Mouse (Mus musculus): Measurements from ENCODE around the gene Ociad2. TPM values are rescaled to one million over a fixed set of nuclear protein-coding genes. Genes with fewer than 3 reads are reported as not detected.

Ociad2 gene
- 2.5 and 14.8 TPM in 2 replicates for total RNA-seq (2014; fragmentation: Nextera tagmentation)
- 4.7 and 8.1 TPM in 2 replicates for total RNA-seq (2017)

DNA sequence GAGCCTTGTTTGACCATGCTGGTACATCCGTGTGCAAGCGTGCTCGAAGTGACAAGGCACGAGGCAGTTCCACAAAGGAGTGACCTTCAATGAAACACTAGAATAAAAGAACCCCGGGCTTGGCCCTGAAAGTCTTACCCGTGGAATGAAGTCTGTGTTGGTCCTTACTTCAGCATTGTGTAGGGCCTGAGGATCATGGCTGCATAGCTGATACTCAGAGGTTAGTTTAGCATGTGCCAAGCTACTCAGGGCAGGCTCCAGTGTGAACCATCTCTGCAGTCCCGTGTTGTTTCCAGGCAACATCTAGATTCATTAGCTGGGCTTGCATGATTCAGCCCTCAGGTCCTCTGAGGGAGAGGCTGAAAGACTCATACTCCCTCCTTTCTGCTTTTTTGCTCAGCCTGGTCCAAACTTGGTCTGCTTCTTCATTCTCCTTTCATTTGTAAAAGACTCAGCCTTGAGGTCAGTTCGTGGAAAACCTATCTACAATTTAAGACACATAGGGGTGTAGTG is at the start of gene Ociad2:
Gene Ociad2 (minus strand): TSS at position 306 of the 513 bp plus-strand sequence.
- no peak for ATAC-seq (replicated peaks; ENCODE audit: low FRiP score, low TSS enrichment, poor library complexity, severe bottlenecking)

DNA sequence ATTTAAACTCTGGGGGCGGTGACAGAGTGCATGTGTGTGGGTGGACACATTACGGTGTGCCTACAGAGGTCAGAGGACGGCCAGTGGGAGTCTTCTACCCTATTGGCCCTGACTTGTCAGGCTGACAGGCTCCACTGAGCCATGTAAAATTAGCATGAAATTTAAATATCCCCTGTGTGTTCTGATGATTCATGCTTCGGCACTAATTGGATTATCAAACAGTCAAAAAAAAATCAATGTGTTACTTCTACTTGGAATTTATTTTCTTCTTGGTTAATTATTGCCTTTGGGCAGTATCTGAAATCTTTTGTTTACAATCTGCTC is 42.8 kb upstream of the Ociad2 start:
- no peak for ATAC-seq (replicated peaks; ENCODE audit: low FRiP score, low TSS enrichment, poor library complexity, severe bottlenecking)

DNA sequence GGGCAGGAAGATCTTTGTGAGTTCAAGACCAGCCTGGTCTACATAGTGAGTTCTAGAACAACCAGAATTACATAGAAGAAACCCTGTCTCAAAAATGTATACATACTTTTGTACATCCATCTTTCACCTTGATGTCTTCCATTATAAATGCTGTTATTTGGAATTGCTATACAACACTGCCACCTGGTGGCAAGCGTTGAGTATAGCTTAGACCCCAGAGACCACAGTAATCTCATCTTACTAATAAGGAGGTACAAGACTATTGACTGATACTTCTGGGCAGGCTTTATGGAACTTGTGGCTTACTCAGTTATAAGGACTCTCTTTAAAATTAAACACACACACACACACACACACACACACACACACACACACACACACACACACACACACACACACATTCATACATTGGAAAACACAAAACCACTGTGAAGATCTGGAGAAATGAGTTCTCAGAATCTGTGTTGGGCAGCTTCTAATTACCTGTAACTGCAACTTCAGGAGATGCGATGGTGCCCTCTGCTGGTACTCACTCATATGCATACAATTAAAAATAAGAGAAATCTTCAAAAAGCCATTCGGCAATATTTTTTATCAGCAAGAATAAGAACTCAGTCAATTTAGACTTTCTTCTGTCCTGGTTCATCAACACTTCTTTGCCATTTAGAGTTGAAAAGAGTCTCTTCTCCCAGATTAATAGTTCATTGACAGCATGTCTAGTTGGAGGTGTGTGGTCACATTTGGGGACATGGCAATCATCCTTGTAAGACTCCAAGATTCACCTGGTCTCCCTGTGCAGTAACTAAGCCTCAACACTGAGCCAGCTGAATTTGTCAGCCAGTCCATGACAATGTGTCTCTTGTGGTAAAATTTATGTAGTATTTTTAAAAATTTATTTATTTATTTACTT is 42.2 kb upstream of the Ociad2 start:
- peak; percentile 67; the same call in 1 of the 2 replicates for ATAC-seq (replicated peaks; ENCODE audit: low FRiP score, low TSS enrichment, poor library complexity, severe bottlenecking)

DNA sequence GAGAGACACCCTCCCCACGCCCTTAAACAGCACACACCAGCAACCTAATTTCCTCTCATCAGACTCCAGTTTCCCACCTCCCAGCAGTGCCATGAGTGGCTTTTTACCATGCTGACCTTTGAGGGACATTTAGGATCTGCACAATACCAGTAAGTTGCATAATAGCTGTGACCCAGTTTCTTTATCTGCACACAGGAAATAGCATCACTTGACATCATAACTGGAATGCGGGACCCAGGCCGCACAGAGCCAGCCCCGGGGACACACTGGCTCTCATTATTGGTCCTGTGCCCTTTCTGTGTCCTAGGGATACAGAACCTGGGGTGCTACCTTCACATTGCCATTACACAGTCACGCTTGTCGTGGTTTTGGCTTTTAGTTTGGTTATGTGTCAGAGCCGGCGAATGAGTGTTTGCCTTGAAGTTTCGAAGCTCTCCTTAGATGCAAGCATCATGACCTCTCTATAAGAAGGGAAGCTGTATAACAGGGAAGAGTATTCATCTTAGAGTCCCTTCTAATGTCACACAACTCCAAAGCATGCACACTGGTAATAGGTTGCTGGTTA is 41.2 kb upstream of the Ociad2 start:
- no peak for ATAC-seq (replicated peaks; ENCODE audit: low FRiP score, low TSS enrichment, poor library complexity, severe bottlenecking)

DNA sequence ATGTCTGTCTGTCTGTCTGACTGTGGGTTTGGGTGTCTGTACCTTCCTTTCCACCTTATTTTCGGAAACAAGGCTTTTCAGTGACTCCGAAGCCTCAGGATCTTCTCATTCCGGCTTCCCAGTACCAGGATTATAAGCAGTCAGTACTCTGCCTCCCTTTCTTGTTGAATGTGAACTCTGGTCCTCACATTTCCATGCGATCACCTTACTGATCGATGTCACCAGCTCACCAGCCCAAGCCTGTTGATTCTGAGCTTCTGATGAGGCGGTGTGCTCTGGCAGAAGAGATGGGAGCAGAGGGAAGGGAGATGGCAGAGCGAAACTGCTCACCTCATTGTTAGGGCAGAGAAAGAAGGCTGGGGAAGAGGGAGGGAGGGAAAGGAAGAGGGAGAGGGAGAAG is 40.7 kb upstream of the Ociad2 start:
- no peak for ATAC-seq (replicated peaks; ENCODE audit: low FRiP score, low TSS enrichment, poor library complexity, severe bottlenecking)

DNA sequence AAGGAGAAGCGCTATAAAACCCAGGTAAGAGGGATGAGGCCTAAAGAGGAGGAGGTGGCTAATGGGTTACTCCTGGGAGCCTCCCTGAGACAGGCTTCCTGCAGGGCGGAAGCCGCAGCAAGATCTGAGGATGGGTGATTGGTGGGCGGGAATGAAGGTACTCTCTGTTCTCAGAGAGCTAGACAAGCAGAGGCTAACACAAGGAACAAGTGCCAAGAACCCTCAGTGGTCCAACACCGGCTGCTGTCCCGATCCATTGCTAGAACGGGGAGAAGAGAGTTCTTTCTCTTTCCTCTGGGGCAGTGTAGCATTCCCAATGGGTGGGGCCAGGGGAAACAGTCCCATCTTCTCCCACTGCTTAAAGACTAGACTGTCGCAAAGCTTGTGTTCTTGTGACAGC is 40.0 kb upstream of the Ociad2 start:
- no peak for ATAC-seq (replicated peaks; ENCODE audit: low FRiP score, low TSS enrichment, poor library complexity, severe bottlenecking)

DNA sequence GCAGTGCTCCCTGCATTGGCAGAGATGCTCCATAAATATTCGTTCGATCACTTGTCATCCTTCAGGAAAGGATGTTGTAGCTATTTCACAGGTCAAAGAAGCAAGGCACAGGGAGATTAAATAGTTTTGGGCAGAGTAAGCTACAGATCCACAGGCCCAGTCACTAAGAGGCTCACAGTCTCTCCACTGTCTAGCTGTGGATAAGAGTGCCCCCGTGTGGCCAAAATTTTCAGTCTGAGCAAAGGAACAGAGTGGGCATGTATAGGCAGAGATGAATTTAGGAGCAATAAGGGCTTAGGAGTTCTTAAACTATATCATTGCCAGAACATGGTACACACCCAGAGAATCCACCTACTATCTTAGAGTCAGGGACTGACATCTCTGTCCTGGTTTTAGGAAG is 39.1 kb upstream of the Ociad2 start:
- ATAC-seq (replicated peaks; ENCODE audit: low FRiP score, low TSS enrichment, poor library complexity, severe bottlenecking), result peak; percentile 77

DNA sequence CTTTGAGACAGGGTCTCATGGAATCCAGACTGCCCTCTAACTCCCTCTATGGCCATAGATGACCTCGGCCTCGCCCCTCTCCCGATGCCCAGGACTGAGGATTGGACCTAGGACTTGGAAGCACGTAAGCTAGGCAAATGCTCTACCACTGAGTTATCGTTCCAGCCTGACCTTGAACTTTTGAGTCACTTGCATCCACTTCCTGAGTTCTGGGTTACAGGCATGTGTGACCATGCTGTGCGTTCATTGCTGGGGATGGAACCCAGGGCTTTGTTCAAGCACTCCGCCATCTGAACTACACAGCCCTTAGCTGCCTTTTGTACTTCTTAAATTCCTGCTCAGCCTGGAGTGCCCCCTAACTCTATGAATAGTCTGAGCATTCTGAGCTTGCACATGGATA is 35.7 kb upstream of the Ociad2 start:
- ATAC-seq (replicated peaks; ENCODE audit: low FRiP score, low TSS enrichment, poor library complexity, severe bottlenecking), result no peak

DNA sequence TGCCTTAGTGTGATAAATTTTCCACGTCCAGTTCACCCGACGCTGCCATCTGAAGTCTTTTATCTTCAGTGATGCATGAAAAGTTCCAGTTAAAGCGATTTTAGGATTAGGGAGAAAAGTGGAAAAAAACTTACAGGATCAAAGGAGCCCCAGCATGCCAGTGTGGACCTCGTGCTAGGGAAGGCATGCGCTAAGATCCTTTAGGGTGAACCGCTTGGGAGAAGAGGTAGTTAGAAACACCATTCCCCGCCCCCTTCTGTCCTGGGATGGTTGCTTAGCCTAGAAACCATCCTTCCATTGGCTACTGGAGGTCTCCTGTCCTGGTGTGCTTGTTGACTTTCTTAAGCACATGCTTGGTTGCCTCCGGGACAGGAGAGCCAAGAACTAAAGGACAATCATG is 35.2 kb upstream of the Ociad2 start:
- ATAC-seq (replicated peaks; ENCODE audit: low FRiP score, low TSS enrichment, poor library complexity, severe bottlenecking), result no peak

DNA sequence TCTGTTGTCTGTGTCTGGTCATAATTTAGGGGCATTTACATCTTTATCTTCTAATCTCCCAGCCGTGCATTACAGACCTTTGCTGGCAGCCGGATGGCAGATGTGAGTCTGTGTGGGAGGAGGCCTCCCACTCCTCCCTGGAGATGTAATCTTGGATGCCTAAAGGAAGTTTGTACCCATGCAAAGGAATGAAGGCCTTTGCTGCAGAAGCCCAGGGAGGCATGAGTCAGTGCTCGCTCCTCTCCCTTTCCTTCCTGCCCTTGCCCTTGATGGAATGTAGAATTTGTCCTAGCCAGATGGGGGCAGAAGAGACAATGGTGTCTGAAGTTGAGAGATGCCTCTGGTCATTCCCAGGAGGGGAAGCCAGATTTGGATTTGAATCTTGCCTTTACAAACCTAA is 32.4 kb upstream of the Ociad2 start:
- ATAC-seq (replicated peaks; ENCODE audit: low FRiP score, low TSS enrichment, poor library complexity, severe bottlenecking), result no peak

DNA sequence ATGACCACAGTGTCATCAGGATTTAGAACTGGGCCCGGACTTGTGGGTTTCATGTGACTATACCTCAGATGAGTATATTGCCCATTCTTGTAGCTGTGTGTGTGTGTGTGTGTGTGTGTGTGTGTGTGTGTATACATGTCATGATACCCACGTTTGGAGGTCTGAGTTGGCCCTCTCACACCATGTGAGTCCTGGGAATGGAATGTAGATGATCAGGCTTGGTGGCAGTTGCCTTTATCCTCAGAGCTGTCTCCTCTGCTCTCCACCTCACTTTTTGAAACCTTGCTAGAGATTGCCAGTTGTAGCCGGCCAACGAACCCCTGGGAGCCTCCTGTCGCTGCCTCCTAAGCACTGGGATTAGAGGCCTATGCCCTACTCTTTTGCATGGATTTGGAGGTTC is 31.8 kb upstream of the Ociad2 start:
- ATAC-seq (replicated peaks; ENCODE audit: low FRiP score, low TSS enrichment, poor library complexity, severe bottlenecking), result no peak

DNA sequence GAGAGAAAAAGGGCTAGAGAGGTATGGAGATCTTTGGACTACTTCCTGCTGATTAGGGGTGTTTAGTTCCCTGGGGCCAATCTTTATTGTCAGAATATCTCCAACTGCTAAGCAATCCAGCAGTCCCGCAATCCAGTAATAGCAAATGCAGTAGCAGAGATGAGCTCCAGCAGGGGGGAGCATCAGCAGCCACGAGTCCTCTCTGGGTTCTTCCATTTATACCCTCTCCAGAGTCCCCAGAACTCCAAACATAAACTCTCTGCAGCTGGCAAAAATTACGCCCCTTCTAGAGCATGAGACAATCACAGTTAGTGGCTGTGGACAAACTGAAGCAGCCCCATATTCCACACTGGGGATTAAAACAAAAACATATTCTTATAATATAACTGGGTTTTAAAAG is 28.9 kb upstream of the Ociad2 start:
- ATAC-seq (replicated peaks; ENCODE audit: low FRiP score, low TSS enrichment, poor library complexity, severe bottlenecking), result no peak

DNA sequence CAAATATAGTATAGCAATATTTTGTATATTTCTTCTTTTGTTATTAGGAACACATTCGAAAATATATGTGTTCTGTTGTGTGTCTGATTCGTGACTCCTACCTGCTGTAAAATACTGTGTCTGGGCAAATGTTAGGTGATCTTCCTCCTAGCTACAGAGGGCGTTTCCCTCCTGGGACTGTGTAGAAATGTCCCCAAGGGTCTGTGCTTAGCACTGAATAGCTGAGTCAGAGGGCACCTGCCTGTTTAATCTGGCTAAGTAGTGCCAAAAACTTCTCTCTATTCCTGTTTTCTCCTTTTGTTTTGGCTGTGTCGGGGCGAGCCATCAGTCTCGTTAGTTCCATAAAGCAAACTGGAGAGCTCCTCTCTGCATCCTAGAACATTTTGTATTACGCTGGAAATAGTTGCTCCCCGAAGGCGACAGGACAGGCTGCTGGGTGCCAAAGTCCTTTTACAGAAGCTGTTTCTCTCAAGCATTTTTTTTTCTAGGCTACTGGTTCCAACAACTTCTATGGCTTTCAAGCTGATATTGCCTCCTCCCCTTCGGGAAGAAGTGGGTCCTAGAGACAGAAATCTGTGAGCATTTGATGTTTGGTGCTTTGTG is 28.1 kb upstream of the Ociad2 start:
- no peak for ATAC-seq (replicated peaks; ENCODE audit: low FRiP score, low TSS enrichment, poor library complexity, severe bottlenecking)

DNA sequence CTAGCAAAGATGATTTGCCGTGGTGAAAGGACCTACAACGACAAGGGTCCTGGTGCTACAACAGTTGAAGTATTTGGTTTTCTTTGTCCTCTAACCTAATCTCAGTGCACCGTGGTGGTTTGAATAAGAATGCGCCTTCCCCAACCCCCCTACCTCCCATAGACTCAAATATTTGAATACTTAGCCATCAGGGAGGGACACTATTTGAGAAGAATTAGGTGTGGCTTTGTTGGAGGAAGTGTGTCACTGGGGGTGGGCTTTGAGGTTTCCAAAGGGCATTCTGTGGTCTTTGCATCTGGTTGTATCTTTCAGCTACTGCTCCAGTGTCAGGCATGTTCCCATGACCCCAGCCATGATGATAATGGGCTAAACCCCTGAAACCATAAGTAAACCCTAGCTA is 27.1 kb upstream of the Ociad2 start:
- no peak for ATAC-seq (replicated peaks; ENCODE audit: low FRiP score, low TSS enrichment, poor library complexity, severe bottlenecking)

DNA sequence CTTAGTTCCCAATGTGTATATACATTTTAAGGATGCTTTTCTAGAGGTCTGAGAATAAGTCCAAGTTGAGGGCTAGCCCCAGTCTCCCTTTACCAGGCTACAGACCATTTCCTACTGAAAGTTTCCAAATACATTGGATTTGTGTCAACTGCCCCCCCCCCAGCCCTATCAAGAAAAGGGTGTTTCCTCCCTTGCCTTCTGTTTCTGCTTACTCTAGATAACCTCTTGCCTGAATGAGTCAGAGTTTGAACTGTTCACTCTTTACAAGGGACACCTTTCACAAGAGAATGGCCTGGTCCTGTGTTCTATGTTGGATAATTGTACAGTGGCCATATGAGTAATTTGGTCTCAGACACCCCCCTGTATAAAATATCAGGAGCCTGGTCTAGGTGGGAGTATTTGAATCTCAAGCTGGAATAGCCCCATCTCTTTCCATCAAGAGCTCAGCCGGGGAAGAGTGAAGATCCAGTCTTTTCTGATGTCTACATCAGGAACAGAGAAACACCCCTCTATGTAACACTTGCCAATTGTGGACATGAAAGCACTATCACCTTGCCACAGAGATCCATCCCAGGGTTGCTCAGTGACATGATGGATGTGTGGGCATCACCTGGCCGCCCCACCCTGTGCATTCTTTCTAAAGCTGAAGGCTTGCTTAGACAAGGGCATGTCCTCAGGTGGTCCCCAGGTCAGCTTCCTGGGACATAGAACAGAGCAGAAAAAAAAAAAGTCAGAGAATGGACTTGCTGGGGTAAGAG is 23.5 kb upstream of the Ociad2 start:
- peak; percentile 94 for ATAC-seq (replicated peaks; ENCODE audit: low FRiP score, low TSS enrichment, poor library complexity, severe bottlenecking)

DNA sequence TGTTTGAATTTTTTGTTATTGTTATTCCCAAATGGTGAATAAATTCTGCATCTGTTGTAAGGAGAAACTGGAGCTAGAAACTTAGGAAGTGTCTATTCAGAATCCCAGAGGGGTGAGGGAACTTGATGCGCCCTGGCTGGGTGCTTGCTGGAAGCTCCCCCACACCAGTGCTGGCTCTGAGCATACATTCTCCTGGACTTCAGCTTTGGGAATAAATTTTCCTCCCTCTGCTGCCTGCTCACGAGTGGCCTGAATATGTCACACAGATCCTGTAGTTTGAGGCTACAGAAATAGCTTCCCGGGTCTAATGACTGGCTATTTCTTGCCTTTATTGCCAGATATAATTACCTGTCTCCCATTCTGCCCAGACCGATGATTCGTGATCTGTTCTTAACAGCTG is 22.0 kb upstream of the Ociad2 start:
- no peak for ATAC-seq (replicated peaks; ENCODE audit: low FRiP score, low TSS enrichment, poor library complexity, severe bottlenecking)

DNA sequence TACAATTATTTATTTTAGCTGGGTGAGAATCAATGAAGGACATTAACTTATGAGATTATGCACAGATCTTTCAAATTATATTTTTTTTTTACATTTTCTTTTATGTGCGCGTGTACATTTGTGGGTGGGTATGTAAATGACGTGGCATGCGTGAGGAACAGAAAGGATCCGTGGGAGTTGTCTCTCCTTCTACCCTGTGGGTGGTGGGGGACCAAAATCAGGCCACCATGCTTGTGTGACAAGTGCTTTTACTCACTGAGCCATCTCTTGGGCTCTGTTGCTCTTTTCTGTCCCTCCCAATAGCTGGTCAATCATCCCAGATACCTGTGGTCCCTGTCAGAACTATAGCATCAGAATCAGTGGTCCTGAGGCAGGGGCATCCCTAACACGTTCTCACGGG is 21.5 kb upstream of the Ociad2 start:
- no peak for ATAC-seq (replicated peaks; ENCODE audit: low FRiP score, low TSS enrichment, poor library complexity, severe bottlenecking)

DNA sequence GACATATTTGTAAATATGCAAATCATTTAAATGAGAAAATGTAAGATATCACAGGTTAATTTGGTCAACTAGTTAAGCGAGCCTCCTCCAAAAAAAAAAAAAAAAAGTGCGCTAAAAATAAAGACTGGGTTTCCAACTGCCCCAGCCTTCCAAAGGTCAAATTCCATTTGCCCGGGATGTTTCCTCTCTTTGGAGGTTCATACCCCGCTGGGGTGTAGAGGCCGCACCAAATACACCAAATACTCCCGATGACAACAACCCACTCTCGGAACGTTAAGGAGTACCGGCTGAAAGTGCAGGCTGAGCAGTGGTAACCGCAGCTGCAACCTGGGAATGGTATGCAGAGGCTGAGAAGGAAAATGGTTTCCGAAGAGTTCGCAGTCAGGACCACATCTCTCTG is 19.4 kb upstream of the Ociad2 start:
- no peak for ATAC-seq (replicated peaks; ENCODE audit: low FRiP score, low TSS enrichment, poor library complexity, severe bottlenecking)

DNA sequence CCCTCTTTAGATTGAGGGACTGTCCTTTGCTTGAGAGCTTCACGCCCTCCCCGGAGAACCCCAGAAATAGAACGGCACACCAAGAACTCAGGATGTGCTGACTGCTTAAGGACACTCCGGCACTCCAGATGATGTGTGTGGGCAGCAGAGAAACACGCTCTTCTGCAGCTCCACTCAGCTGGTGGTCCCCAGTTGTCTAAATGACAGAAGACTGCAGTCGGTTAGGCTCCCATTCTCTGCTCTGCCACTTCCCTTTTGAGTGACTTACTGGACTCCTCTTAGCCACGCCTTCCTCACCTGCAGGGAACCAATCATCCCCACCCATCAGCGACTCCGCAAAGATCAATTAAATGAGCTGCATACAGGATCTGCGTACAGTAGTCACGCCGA is 18.9 kb upstream of the Ociad2 start:
- ATAC-seq (replicated peaks; ENCODE audit: low FRiP score, low TSS enrichment, poor library complexity, severe bottlenecking), result no peak

DNA sequence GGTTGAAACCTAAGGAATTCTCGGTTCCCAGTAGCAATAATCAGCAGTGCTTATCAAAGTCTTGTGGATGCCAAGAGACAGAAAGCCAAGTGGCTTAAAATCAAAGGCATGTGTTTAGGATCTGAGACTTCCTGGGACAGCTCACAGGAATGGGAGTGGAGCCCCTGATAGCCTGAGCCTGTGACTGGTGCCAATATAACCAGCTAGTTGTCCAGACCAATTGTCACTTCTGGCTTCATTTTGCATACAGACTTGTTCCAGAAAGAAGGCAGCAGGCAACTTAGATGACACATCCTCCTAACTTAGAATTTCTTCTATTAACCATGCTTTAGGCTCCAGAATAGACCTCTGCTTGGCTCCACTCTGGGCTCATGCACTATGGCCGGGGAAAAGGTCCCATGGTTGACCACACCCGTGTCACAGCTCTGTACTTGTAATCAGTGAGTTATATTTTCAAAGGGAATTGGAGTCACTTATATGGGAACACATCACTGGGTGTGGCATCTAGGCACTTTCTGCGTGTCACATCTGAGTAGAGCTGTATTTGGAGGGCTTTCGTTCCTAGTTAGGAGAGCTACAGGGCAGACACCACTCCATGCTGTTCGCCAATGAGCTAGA is 18.4 kb upstream of the Ociad2 start:
- no peak for ATAC-seq (replicated peaks; ENCODE audit: low FRiP score, low TSS enrichment, poor library complexity, severe bottlenecking)
